Mouse (Mus musculus): ENCODE results near the gene Gm49373.
A peak's percentile ranks its signal among the peaks of the same experiment; 100 is the strongest.
"Not testable (repeated sequence)": the region's sequence is repeated elsewhere in the genome, so short reads cannot be mapped to it uniquely, and the experiment has no call there.

Gene Gm49373

GRCm38 (mm10) chr9:21072641-21073040 is 255 bp downstream of the Gm49373 start:
- DNase-seq (ENCODE audit: low read depth), result no peak

GRCm38 (mm10) chr9:21067006-21067684 is 5.8 kb downstream of the Gm49373 start, which contains the start of gene Zglp1:
Zglp1 (minus strand) TSS chr9:21067093.
- no peak for DNase-seq (ENCODE audit: low read depth)

- DNase-seq (ENCODE audit: low read depth), result no peak
Measured at GRCm38 (mm10) chr9:21062928-21063327, 10.0 kb downstream of the Gm49373 start.

GRCm38 (mm10) chr9:21051578-21051977 is 21.3 kb downstream of the Gm49373 start:
- no peak for DNase-seq (ENCODE audit: low read depth)

GRCm38 (mm10) chr9:21045235-21045634 is 27.7 kb downstream of the Gm49373 start:
- no peak for DNase-seq (ENCODE audit: low read depth)

GRCm38 (mm10) chr9:21044785-21045184 is 28.1 kb downstream of the Gm49373 start:
- not testable (repeated sequence) for DNase-seq (ENCODE audit: low read depth)

GRCm38 (mm10) chr9:21043563-21043962 is 29.3 kb downstream of the Gm49373 start:
- DNase-seq (ENCODE audit: low read depth), result no peak

GRCm38 (mm10) chr9:21041308-21041707 is 31.6 kb downstream of the Gm49373 start:
- no peak for DNase-seq (ENCODE audit: low read depth)

GRCm38 (mm10) chr9:21039779-21040178 is 33.1 kb downstream of the Gm49373 start:
- DNase-seq (ENCODE audit: low read depth), result no peak

- DNase-seq (ENCODE audit: low read depth), result no peak
Measured at GRCm38 (mm10) chr9:21037481-21037891, 35.4 kb downstream of the Gm49373 start.

GRCm38 (mm10) chr9:21036666-21037065 is 36.2 kb downstream of the Gm49373 start:
- DNase-seq (ENCODE audit: low read depth), result no peak

- no peak for DNase-seq (ENCODE audit: low read depth)
Measured at GRCm38 (mm10) chr9:21036161-21036560, 36.7 kb downstream of the Gm49373 start.

- DNase-seq (ENCODE audit: low read depth), result no peak
Measured at GRCm38 (mm10) chr9:21035586-21035985, 37.3 kb downstream of the Gm49373 start.

GRCm38 (mm10) chr9:21034481-21035085 is 38.3 kb downstream of the Gm49373 start:
- no peak for DNase-seq (ENCODE audit: low read depth)

- DNase-seq (ENCODE audit: low read depth), result peak; percentile 72
Measured at GRCm38 (mm10) chr9:21033136-21033535, 39.8 kb downstream of the Gm49373 start.

GRCm38 (mm10) chr9:21032491-21032890 is 40.4 kb downstream of the Gm49373 start:
- no peak for DNase-seq (ENCODE audit: low read depth)

- no peak for DNase-seq (ENCODE audit: low read depth)
Measured at GRCm38 (mm10) chr9:21031896-21032351, 41.0 kb downstream of the Gm49373 start, which contains the start of gene Icam5. Icam5 (plus strand) TSS chr9:21032073.

- peak; percentile 47 for DNase-seq (ENCODE audit: low read depth)
Measured at GRCm38 (mm10) chr9:21031251-21031895, 41.5 kb downstream of the Gm49373 start.

- DNase-seq (ENCODE audit: low read depth), result peak; percentile 95
Measured at GRCm38 (mm10) chr9:21030781-21031250, 42.1 kb downstream of the Gm49373 start.

- DNase-seq (ENCODE audit: low read depth), result no peak
Measured at GRCm38 (mm10) chr9:21030055-21030600, 42.8 kb downstream of the Gm49373 start.

- no peak for DNase-seq (ENCODE audit: low read depth)
Measured at GRCm38 (mm10) chr9:21029291-21030054, 43.4 kb downstream of the Gm49373 start, which contains the start of gene Icam4. Icam4 (plus strand) TSS chr9:21029373.
